Mouse (Mus musculus) megakaryocyte, embryonic 14.5 days (primary cell): ENCODE data around the gene Unc119.

Experiments
- FLI1 ChIP-seq: IDR thresholded peaks from 2 replicates; pipeline ENCODE4 v1.6.1; 2012; ENCODE audit warnings: low read length, inconsistent platforms, mixed read lengths
- GATA1 ChIP-seq: IDR thresholded peaks from 3 replicates; pipeline ENCODE4 v1.6.1; 2012; ENCODE audit warnings: mixed read lengths, low read length, inconsistent platforms, borderline replicate concordance

DNA sequence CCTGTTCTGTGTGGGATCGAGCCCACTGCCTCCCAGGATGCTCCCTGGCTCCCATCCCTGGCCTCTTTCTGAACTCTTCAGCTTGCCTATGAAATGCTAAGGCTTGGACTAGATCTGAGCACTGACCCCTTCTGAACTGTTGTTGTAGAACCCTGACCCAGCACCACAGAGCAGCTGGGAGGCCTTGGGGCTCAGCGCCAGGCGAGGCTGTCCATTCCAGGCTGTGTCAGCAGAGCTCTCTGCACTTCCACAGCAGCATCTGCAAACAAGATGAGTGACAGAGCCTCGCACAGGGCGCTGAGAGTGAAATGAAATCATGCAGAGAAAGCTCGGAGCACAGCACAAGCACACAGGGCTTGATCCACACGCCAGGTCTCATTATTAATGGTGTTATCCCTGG is 29.3 kb downstream of the Unc119 start:
- TF ChIP-seq GATA1 (no peak), FLI1 (no peak)
